In genomic region chr16:32495965-32496364, GRCm38 (mm10) we compare ENCODE assay signal across 26 mouse cellular contexts. TPM values are rescaled to one million over a fixed set of nuclear protein-coding genes. Genes with fewer than 3 reads are reported as not detected.
DNase-seq lines count a peak whose midpoint lies in the region; ATAC-seq and TF ChIP-seq lines count a peak whose summit lies in the region.
"Had no signal": no experiment of that assay in that cellular context is flagged by ENCODE, and none has a peak within 500 bp of the region (broad histone marks: within the 10 kb centered on the region; RNA-seq: fewer than 3 reads in every experiment).

Zdhhc19 (plus strand) TSS chr16:32496265.

- 48% methylated on average over 3 of the region's 3 CpGs for WGBS in limb, embryonic 15.5 days
- WGBS in limb, embryonic 10.5 days = 87% methylated on average over 3 of the region's 3 CpGs
- WGBS in midbrain, postnatal 0 days = 65% methylated on average over 3 of the region's 3 CpGs
- 74% methylated on average over 3 of the region's 3 CpGs for WGBS in midbrain, embryonic 16.5 days

- no peak within 1 kb of the TSS for H3K27ac ChIP-seq in limb, embryonic 15.5 days
- H3K27ac ChIP-seq in limb, embryonic 10.5 days = no peak within 1 kb of the TSS
- no peak within 1 kb of the TSS for H3K27ac ChIP-seq in midbrain, postnatal 0 days (ENCODE audit: low read depth, low read length)
- H3K27ac ChIP-seq in midbrain, embryonic 16.5 days (ENCODE audit: low read length) = no peak within 1 kb of the TSS
- H3K27ac ChIP-seq in testis, adult 2 months (ENCODE audit: control insufficient read depth, insufficient read depth, low read depth, low read length) = peak within 1 kb of the TSS; percentile 56
- no peak within 1 kb of the TSS for H3K27ac ChIP-seq in CH12.LX (ENCODE audit: insufficient read depth, low read depth)

- no peaks in the 10 kb centered on the region for H3K36me3 ChIP-seq in limb, embryonic 15.5 days
- H3K36me3 ChIP-seq in limb, embryonic 10.5 days = no peaks in the 10 kb centered on the region
- no peaks in the 10 kb centered on the region for H3K36me3 ChIP-seq in midbrain, postnatal 0 days (ENCODE audit: insufficient read depth, low read length)
- H3K36me3 ChIP-seq in midbrain, embryonic 16.5 days (ENCODE audit: control insufficient read depth, insufficient read depth, low read length) = no peaks in the 10 kb centered on the region
- H3K36me3 ChIP-seq in testis, adult 2 months (ENCODE audit: control insufficient read depth, insufficient read depth, low read length) = no peaks in the 10 kb centered on the region
- no peaks in the 10 kb centered on the region for H3K36me3 ChIP-seq in CH12.LX (replicated peaks in 1 of 2; ENCODE audit: control insufficient read depth in 1 of 2, insufficient read depth in 1 of 2, low read length in 1 of 2)
- H3K36me3 ChIP-seq: G1E had no signal

- H3K4me1 ChIP-seq in limb, embryonic 15.5 days = peaks cover 13% of the 10 kb centered on the region; the same call in 1 of the 2 replicates
- H3K4me1 ChIP-seq in limb, embryonic 10.5 days = peaks cover 33% of the 10 kb centered on the region
- H3K4me1 ChIP-seq in midbrain, postnatal 0 days (ENCODE audit: insufficient read depth, low read length) = no peaks in the 10 kb centered on the region
- H3K4me1 ChIP-seq in midbrain, embryonic 16.5 days (ENCODE audit: control insufficient read depth, insufficient read depth, low read length) = peaks cover 4% of the 10 kb centered on the region
- H3K4me1 ChIP-seq in testis, adult 2 months (ENCODE audit: control insufficient read depth, insufficient read depth, low read length) = peaks cover 8% of the 10 kb centered on the region
- peaks cover 4 to 11% of the 10 kb centered on the region in 2 experiments for H3K4me1 ChIP-seq in CH12.LX (ENCODE audit: control insufficient read depth in 1 of 2, insufficient read depth in 2 of 2)

- no peaks in the 10 kb centered on the region for H3K27me3 ChIP-seq in limb, embryonic 15.5 days
- H3K27me3 ChIP-seq in limb, embryonic 10.5 days (ENCODE audit: low read depth, poor library complexity, severe bottlenecking) = peaks cover 11% of the 10 kb centered on the region; the same call in 1 of the 2 replicates
- no peaks in the 10 kb centered on the region for H3K27me3 ChIP-seq in midbrain, postnatal 0 days (ENCODE audit: insufficient read depth, low read length)
- no peaks in the 10 kb centered on the region for H3K27me3 ChIP-seq in midbrain, embryonic 16.5 days (ENCODE audit: control insufficient read depth, insufficient read depth, low read depth, low read length)
- H3K27me3 ChIP-seq in testis, adult 2 months (ENCODE audit: control insufficient read depth, insufficient read depth, low read length) = no peaks in the 10 kb centered on the region
- H3K27me3 ChIP-seq in CH12.LX (replicated peaks) = no peaks in the 10 kb centered on the region
- H3K27me3 ChIP-seq: Patski had no signal

- in situ Hi-C loops in CH12.LX (cut with MboI; ENCODE audit: low pct_ligation_motif_present, low pct_unique_long_range_greater_than_20kb, low sequenced_read_pairs) = loop anchor here (10.0 kb wide), 1 partner anchor 351 kb away; no protein-coding TSS in a partner anchor

- no peak within 1 kb of the TSS for H3K4me2 ChIP-seq in limb, embryonic 15.5 days
- no peak within 1 kb of the TSS for H3K4me2 ChIP-seq in midbrain, postnatal 0 days (ENCODE audit: low read depth, low read length, poor library complexity, severe bottlenecking)
- H3K4me2 ChIP-seq in midbrain, embryonic 16.5 days (ENCODE audit: low read length) = no peak within 1 kb of the TSS
- H3K4me2 ChIP-seq in CH12.LX (ENCODE audit: insufficient read depth, low read depth, poor library complexity, severe bottlenecking) = no peak within 1 kb of the TSS

- dilution Hi-C loops in CH12.LX (cut with MboI; ENCODE audit: extremely low pct_ligation_motif_present, extremely low pct_unique_long_range_greater_than_20kb, low sequenced_read_pairs) = no loop called here

- H3K4me3 ChIP-seq in limb, embryonic 15.5 days = no peak within 1 kb of the TSS
- H3K4me3 ChIP-seq in limb, embryonic 10.5 days = no peak within 1 kb of the TSS
- no peak within 1 kb of the TSS for H3K4me3 ChIP-seq in midbrain, postnatal 0 days (ENCODE audit: low read depth, low read length)
- no peak within 1 kb of the TSS for H3K4me3 ChIP-seq in midbrain, embryonic 16.5 days (ENCODE audit: low read depth, low read length)
- H3K4me3 ChIP-seq in testis, adult 2 months (ENCODE audit: control insufficient read depth, low read depth, low read length) = peak within 1 kb of the TSS; percentile 94
- H3K4me3 ChIP-seq in CH12.LX (replicated peaks in 1 of 3; ENCODE audit: low read depth in 2 of 3, low read length in 2 of 3, poor library complexity in 1 of 3) = no peak within 1 kb of the TSS

- no peak within 1 kb of the TSS for H3K9ac ChIP-seq in limb, embryonic 15.5 days
- no peak within 1 kb of the TSS for H3K9ac ChIP-seq in midbrain, postnatal 0 days (replicated peaks; ENCODE audit: low read length, poor library complexity, severe bottlenecking)
- H3K9ac ChIP-seq in midbrain, embryonic 16.5 days (ENCODE audit: low read depth, low read length) = no peak within 1 kb of the TSS
- no peak within 1 kb of the TSS for H3K9ac ChIP-seq in CH12.LX (ENCODE audit: insufficient read depth, low read depth)

- no peaks in the 10 kb centered on the region for H3K9me3 ChIP-seq in limb, embryonic 15.5 days
- H3K9me3 ChIP-seq in limb, embryonic 10.5 days (replicated peaks) = no peaks in the 10 kb centered on the region
- no peaks in the 10 kb centered on the region for H3K9me3 ChIP-seq in midbrain, postnatal 0 days (ENCODE audit: low read length)
- no peaks in the 10 kb centered on the region for H3K9me3 ChIP-seq in midbrain, embryonic 16.5 days (replicated peaks; ENCODE audit: control insufficient read depth, low read length, poor library complexity, severe bottlenecking)
- H3K9me3 ChIP-seq in CH12.LX (replicated peaks; ENCODE audit: low read length) = no peaks in the 10 kb centered on the region
- H3K9me3 ChIP-seq: G1E had no signal

- H3K79me2 ChIP-seq in CH12.LX (replicated peaks; ENCODE audit: control insufficient read depth, extremely low read depth, insufficient read depth, poor library complexity, severe bottlenecking) = no peaks in the 10 kb centered on the region

- peak; percentile 51; the same call in 1 of the 2 replicates for TF ChIP-seq POLR2A in testis, adult 2 months (IDR thresholded peaks at IDR 0.05; ENCODE audit: control insufficient read depth, low read depth, low read length)
- no peak for TF ChIP-seq POLR2A in CH12.LX (IDR thresholded peaks at IDR 0.05; ENCODE audit: low read depth, low read length)

- TF ChIP-seq RAD21 in CH12.LX (IDR thresholded peaks at IDR 0.05; ENCODE audit: low read depth, low read length) = no peak

- DNase-seq in limb, embryonic 10.5 days (ENCODE audit: low spot score) = no peak
- peak; percentile 22 for DNase-seq in midbrain, postnatal 0 days (ENCODE audit: low spot score)
- DNase-seq in testis, postnatal 10 days (ENCODE audit: low spot score) = no peak
- DNase-seq in CH12.LX (ENCODE audit: extremely low read depth) (no peak), liver (no peak)
- DNase-seq: adrenal gland, adult 2 months; adrenal gland, adult 8-10 months; adrenal gland, postnatal 10 days; adrenal gland, postnatal 14 days; adrenal gland, postnatal 25 days; adrenal gland, postnatal 36 days; B cell, adult 2 months; cerebellum, adult 11 months; cerebellum, adult 11-12 months; cerebellum, adult 18-20 months had no signal

- TF ChIP-seq EP300 in CH12.LX (IDR thresholded peaks at IDR 0.05; ENCODE audit: low read length) = no peak

- no peak for TF ChIP-seq CTCF in midbrain, postnatal 0 days (IDR thresholded peaks at IDR 0.05)
- no peak for TF ChIP-seq CTCF in testis, adult 2 months (IDR thresholded peaks at IDR 0.05; ENCODE audit: control insufficient read depth, insufficient read depth, insufficient replicate concordance, low read depth, low read length)
- no peak for TF ChIP-seq CTCF in CH12.LX (conservative IDR thresholded peaks at IDR 0.05 in 1 of 2, IDR thresholded peaks at IDR 0.05 in 1 of 2; ENCODE audit: low read depth in 2 of 2, low read length in 2 of 2)

- 0 out of 2 replicates have a peak, but pooled peaks have one; percentile 11 for ATAC-seq in limb, embryonic 15.5 days (ENCODE audit: insufficient number of reproducible peaks, low FRiP score, low TSS enrichment, low read depth)
- ATAC-seq in midbrain, postnatal 0 days (ENCODE audit: low FRiP score) = peak; percentile 44; the same call in 1 of the 2 replicates
- no peak for ATAC-seq in midbrain, embryonic 16.5 days
- ATAC-seq: activated CD4-positive, CD25-positive, alpha-beta regulatory T cell, adult 4 months; CD4-positive, CD25-positive, alpha-beta regulatory T cell, adult 4 months; Patski had no signal

TF ChIP-seq in CH12.LX, 34 proteins besides CTCF, POLR2A, EP300 and RAD21:
- TF ChIP-seq SMC3 (IDR thresholded peaks at IDR 0.05; ENCODE audit: low read depth, low read length) (no peak), ELF1 (IDR thresholded peaks at IDR 0.05; ENCODE audit: low read depth, low read length) (no peak), RCOR1 (conservative IDR thresholded peaks at IDR 0.05; ENCODE audit: low read depth, low read length) (no peak), NRF1 (IDR thresholded peaks at IDR 0.05; ENCODE audit: low read depth, low read length) (no peak), IRF4 (IDR thresholded peaks at IDR 0.05; ENCODE audit: low read depth, low read length) (no peak), USF1 (IDR thresholded peaks at IDR 0.05; ENCODE audit: low read depth, low read length) (no peak), ZNF384 (IDR thresholded peaks at IDR 0.05; ENCODE audit: low read depth, low read length) (0 out of 2 replicates have a peak, but pooled peaks have one; percentile 35)

RNA-seq across cellular contexts. Expression of gene Zdhhc19, which starts in this region (rescaled TPM):
- polyA plus RNA-seq in limb, embryonic 15.5 days (2015; fragmentation: Nextera tagmentation; extraction: Ambion mirVana) = not detected in 2 replicates
- polyA plus RNA-seq in limb, embryonic 10.5 days (2016; fragmentation: Nextera tagmentation; extraction: Ambion mirVana) = not detected in 2 replicates
- total RNA-seq in midbrain, postnatal 0 days (2014; rRNA removed) = not detected in 2 replicates
- polyA plus RNA-seq in midbrain, postnatal 0 days (2015; fragmentation: Nextera tagmentation; extraction: Ambion mirVana) = 0.19 and 0.25 TPM in 2 replicates
- 0.26 TPM in 1 of 2 replicates, not detected in the other for polyA plus RNA-seq in midbrain, embryonic 16.5 days (2015; fragmentation: Nextera tagmentation; extraction: Ambion mirVana)
- polyA plus RNA-seq in testis, adult 2 months (2012; rRNA removed) = 218 and 242 TPM in 2 replicates
- not detected in 2 replicates for total RNA-seq in CH12.LX (2012; rRNA removed)
- total RNA-seq in CH12.LX (2014; rRNA removed) = not detected in 2 replicates
- polyA plus RNA-seq in CH12.LX (2012; ENCODE audit: insufficient read length, low read depth) = not detected in 2 replicates
- total RNA-seq: adrenal gland, adult 18-20 months; adrenal gland, adult 2 months; adrenal gland, adult 8-10 months; adrenal gland, postnatal 10 days; adrenal gland, postnatal 14 days; adrenal gland, postnatal 25 days; adrenal gland, postnatal 36 days; adrenal gland, postnatal 4 days; ES-E14; G1E had no signal
- polyA plus RNA-seq: activated CD4-positive, CD25-positive, alpha-beta regulatory T cell, adult 4 months; adrenal gland, adult 2 months; C2C12; CD4-positive, CD25-positive, alpha-beta regulatory T cell, adult 4 months; G1E; Patski had no signal

Comparison
In these comparisons a context has a peak if more than half of its experiments do, and no peak if none do; other contexts are left out.
1. RNA of gene Zdhhc19 (polyA plus RNA-seq): 218 to 242 TPM in testis, adult 2 months; 0.26 TPM in midbrain, embryonic 16.5 days, 0.19 to 0.25 TPM in midbrain, postnatal 0 days, not detected in limb, embryonic 15.5 days, not detected in limb, embryonic 10.5 days and not detected in CH12.LX; every median in the first group is over 100 times any median in the second.
2. Peak in ATAC-seq in limb, embryonic 15.5 days; RNA of the gene not detected or under 1 TPM.
3. Peak in DNase-seq and ATAC-seq in midbrain, postnatal 0 days; RNA of the gene not detected or under 1 TPM.